In the genomic region with DNA sequence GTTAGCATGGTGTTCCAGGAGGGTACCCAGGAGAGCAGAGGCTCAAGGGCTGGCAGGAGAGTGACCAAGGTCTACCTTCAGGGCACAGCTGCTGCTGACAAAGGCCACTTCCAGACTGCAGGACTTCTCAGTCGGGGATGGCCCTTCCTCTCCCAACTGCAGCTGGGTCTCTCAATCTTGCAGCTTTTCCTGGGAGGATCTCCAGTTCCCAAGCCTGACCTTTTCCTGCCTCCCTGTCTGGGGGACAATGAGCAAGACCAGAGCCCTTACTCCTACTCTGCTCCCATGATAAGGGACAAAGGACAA, we compare ENCODE assay signal across 21 mouse cellular contexts. TPM values are rescaled to one million over a fixed set of nuclear protein-coding genes. Genes with fewer than 3 reads are reported as not detected.
DNase-seq lines count a peak whose midpoint lies in the region; ATAC-seq and TF ChIP-seq lines count a peak whose summit lies in the region.
"Had no signal": no experiment of that assay in that cellular context is flagged by ENCODE, and none has a peak within 500 bp of the region (broad histone marks: within the 10 kb centered on the region; RNA-seq: fewer than 3 reads in every experiment).

No protein-coding gene starts in this region.

- no peak for ATAC-seq in heart, embryonic 11.5 days (replicated peaks; ENCODE audit: insufficient number of reproducible peaks, low FRiP score, low TSS enrichment)
- ATAC-seq in heart, postnatal 0 days (ENCODE audit: insufficient read depth, low read depth), result peak; percentile 37; the same call in 1 of the 2 replicates
- ATAC-seq in embryonic facial prominence, embryonic 15.5 days (ENCODE audit: insufficient number of reproducible peaks, low FRiP score, low TSS enrichment, low read depth), result no peak
- no peak for ATAC-seq in limb, embryonic 15.5 days (ENCODE audit: insufficient number of reproducible peaks, low FRiP score, low TSS enrichment, low read depth)
- ATAC-seq: forebrain, postnatal 0 days; inflammation-experienced regulatory T-cells, adult 6 months; midbrain, embryonic 13.5 days had no signal

- H3K9ac ChIP-seq in heart, embryonic 11.5 days (ENCODE audit: low read depth, low read length), result no peak overlapping the region
- no peak overlapping the region for H3K9ac ChIP-seq in heart, postnatal 0 days (replicated peaks; ENCODE audit: low read depth, low read length)
- no peak overlapping the region for H3K9ac ChIP-seq in embryonic facial prominence, embryonic 15.5 days
- H3K9ac ChIP-seq in limb, embryonic 15.5 days, result no peak overlapping the region
- H3K9ac ChIP-seq: forebrain, postnatal 0 days; liver, embryonic 14.5 days; lung, embryonic 14.5 days; midbrain, embryonic 13.5 days; neural tube, embryonic 12.5 days had no signal

- H3K4me1 ChIP-seq in heart, embryonic 11.5 days (ENCODE audit: control insufficient read depth, insufficient read depth, low read length), result peaks cover 49% of the 10 kb centered on the region
- H3K4me1 ChIP-seq in heart, postnatal 0 days (ENCODE audit: control insufficient read depth, insufficient read depth), result peaks cover 24% of the 10 kb centered on the region
- peaks cover 18% of the 10 kb centered on the region for H3K4me1 ChIP-seq in embryonic facial prominence, embryonic 15.5 days
- H3K4me1 ChIP-seq in limb, embryonic 15.5 days, result peaks cover 10% of the 10 kb centered on the region

- peaks cover 3% of the 10 kb centered on the region for H3K36me3 ChIP-seq in heart, embryonic 11.5 days (ENCODE audit: control insufficient read depth, insufficient read depth, low read length)
- H3K36me3 ChIP-seq in heart, postnatal 0 days (replicated peaks; ENCODE audit: control insufficient read depth, insufficient read depth, low read length), result peaks cover 35% of the 10 kb centered on the region
- H3K36me3 ChIP-seq in embryonic facial prominence, embryonic 15.5 days, result peaks cover 51% of the 10 kb centered on the region
- peaks cover 53% of the 10 kb centered on the region for H3K36me3 ChIP-seq in limb, embryonic 15.5 days
- H3K36me3 ChIP-seq: midbrain, embryonic 13.5 days had no signal

- DNase-seq in heart, adult 18-20 months, result no peak
- peak; percentile 42 for DNase-seq in heart, postnatal 0 days (ENCODE audit: low spot score)
- no peak for DNase-seq in heart, postnatal 14 days
- no peak for DNase-seq in c-Kit-positive CD71-positive TER-119-positive erythroid progenitor cells, embryonic 14.5 days (ENCODE audit: low spot score)
- DNase-seq: adrenal gland, postnatal 25 days; cerebellum, adult 9-10 months; forebrain, postnatal 0 days; kidney, adult 18-20 months; left cerebral cortex, postnatal 4 days; lung, embryonic 14.5 days; right cerebral cortex, postnatal 25 days; spleen, adult 18-20 months had no signal

- H3K4me3 ChIP-seq in heart, embryonic 11.5 days (ENCODE audit: low read depth, low read length), result no peak overlapping the region
- H3K4me3 ChIP-seq in heart, postnatal 0 days (ENCODE audit: low read depth, low read length), result no peak overlapping the region
- no peak overlapping the region for H3K4me3 ChIP-seq in embryonic facial prominence, embryonic 15.5 days (replicated peaks)
- no peak overlapping the region for H3K4me3 ChIP-seq in limb, embryonic 15.5 days
- H3K4me3 ChIP-seq: left cerebral cortex, adult 2 months; midbrain, embryonic 13.5 days; neural tube, embryonic 12.5 days had no signal

- H3K27me3 ChIP-seq in heart, embryonic 11.5 days (ENCODE audit: control insufficient read depth, insufficient read depth, low read length), result no peaks in the 10 kb centered on the region
- no peaks in the 10 kb centered on the region for H3K27me3 ChIP-seq in heart, postnatal 0 days (ENCODE audit: control insufficient read depth, insufficient read depth, low read length)
- no peaks in the 10 kb centered on the region for H3K27me3 ChIP-seq in embryonic facial prominence, embryonic 15.5 days
- H3K27me3 ChIP-seq in limb, embryonic 15.5 days, result no peaks in the 10 kb centered on the region
- H3K27me3 ChIP-seq: midbrain, embryonic 13.5 days; neural tube, embryonic 12.5 days had no signal

- no peak for TF ChIP-seq EP300 in heart, postnatal 0 days (IDR thresholded peaks at IDR 0.05; ENCODE audit: low read depth)

- H3K27ac ChIP-seq in heart, embryonic 11.5 days (ENCODE audit: low read depth, low read length), result peak overlapping the region; percentile 46
- peak overlapping the region; percentile 46 for H3K27ac ChIP-seq in heart, postnatal 0 days (ENCODE audit: low read depth)
- H3K27ac ChIP-seq in embryonic facial prominence, embryonic 15.5 days (replicated peaks), result peak overlapping the region; percentile 0; the same call in 1 of the 2 replicates
- H3K27ac ChIP-seq in limb, embryonic 15.5 days, result peak overlapping the region; percentile 59; the same call in 1 of the 2 replicates
- H3K27ac ChIP-seq: kidney, postnatal 0 days; left cerebral cortex, adult 2 months; liver, embryonic 14.5 days; midbrain, embryonic 13.5 days; neural tube, embryonic 12.5 days had no signal

- H3K9me3 ChIP-seq in heart, embryonic 11.5 days (replicated peaks; ENCODE audit: control insufficient read depth, low read length), result no peaks in the 10 kb centered on the region
- no peaks in the 10 kb centered on the region for H3K9me3 ChIP-seq in heart, postnatal 0 days (replicated peaks; ENCODE audit: control insufficient read depth, low read length)
- H3K9me3 ChIP-seq in embryonic facial prominence, embryonic 15.5 days (replicated peaks), result no peaks in the 10 kb centered on the region
- no peaks in the 10 kb centered on the region for H3K9me3 ChIP-seq in limb, embryonic 15.5 days
- H3K9me3 ChIP-seq: midbrain, embryonic 13.5 days; neural tube, embryonic 12.5 days had no signal

- intact Hi-C loops in heart, postnatal 14 days (cut with DNase I), result loop anchor here (5.0 kb wide), 1 partner anchor 69 kb away; a partner anchor contains a TSS

- no peak overlapping the region for H3K4me2 ChIP-seq in heart, embryonic 11.5 days
- no peak overlapping the region for H3K4me2 ChIP-seq in heart, postnatal 0 days (ENCODE audit: low read depth, low read length)
- H3K4me2 ChIP-seq in embryonic facial prominence, embryonic 15.5 days (replicated peaks), result no peak overlapping the region
- no peak overlapping the region for H3K4me2 ChIP-seq in limb, embryonic 15.5 days
- H3K4me2 ChIP-seq: lung, embryonic 14.5 days; midbrain, embryonic 13.5 days; neural tube, embryonic 12.5 days had no signal

- 42% methylated on average over 1 of the region's 1 CpGs for WGBS in heart, embryonic 11.5 days (ENCODE audit: insufficient replicate concordance)
- WGBS in heart, postnatal 0 days, result 23% methylated on average over 1 of the region's 1 CpGs
- WGBS in embryonic facial prominence, embryonic 15.5 days, result 56% methylated on average over 1 of the region's 1 CpGs
- 62% methylated on average over 1 of the region's 1 CpGs for WGBS in limb, embryonic 15.5 days

- no peak for TF ChIP-seq CTCF in heart, postnatal 0 days (IDR thresholded peaks at IDR 0.05; ENCODE audit: low read depth)

RNA-seq across cellular contexts. Expression of a gene that starts 41.5 kb away (rescaled TPM):
- 6.8 and 8.6 TPM in 2 replicates for polyA plus RNA-seq in heart, embryonic 11.5 days (2014; fragmentation: Nextera tagmentation; extraction: Ambion mirVana)
- 1 to 10 TPM; 1.0 to 2.1 TPM for total RNA-seq in heart, adult 18-20 months (2021)
- 1.7 and 8.5 TPM in 2 replicates for total RNA-seq in heart, postnatal 0 days (2014; rRNA removed; ENCODE audit: low replicate concordance)
- polyA plus RNA-seq in heart, postnatal 0 days (2015; fragmentation: Nextera tagmentation; extraction: Ambion mirVana), result 4.4 and 5.8 TPM in 2 replicates
- 1 to 10 TPM; 4.1 to 4.6 TPM for total RNA-seq in heart, postnatal 14 days (2021)
- 64.0 and 67.1 TPM in 2 replicates for polyA plus RNA-seq in embryonic facial prominence, embryonic 15.5 days (2015; fragmentation: Nextera tagmentation; extraction: Ambion mirVana)
- polyA plus RNA-seq in limb, embryonic 15.5 days (2015; fragmentation: Nextera tagmentation; extraction: Ambion mirVana), result 39.1 and 41.0 TPM in 2 replicates

Comparison
In these comparisons a context has a peak if more than half of its experiments do, and no peak if none do; other contexts are left out.
1. H3K27ac ChIP-seq: peak in every context shown above with its lines; median percentile 59 in limb, embryonic 15.5 days; 46 in heart, embryonic 11.5 days; 46 in heart, postnatal 0 days; 0 in embryonic facial prominence, embryonic 15.5 days.